Mouse (Mus musculus): ENCODE measurements around the gene Myh9.

The Myh9 gene

DNA sequence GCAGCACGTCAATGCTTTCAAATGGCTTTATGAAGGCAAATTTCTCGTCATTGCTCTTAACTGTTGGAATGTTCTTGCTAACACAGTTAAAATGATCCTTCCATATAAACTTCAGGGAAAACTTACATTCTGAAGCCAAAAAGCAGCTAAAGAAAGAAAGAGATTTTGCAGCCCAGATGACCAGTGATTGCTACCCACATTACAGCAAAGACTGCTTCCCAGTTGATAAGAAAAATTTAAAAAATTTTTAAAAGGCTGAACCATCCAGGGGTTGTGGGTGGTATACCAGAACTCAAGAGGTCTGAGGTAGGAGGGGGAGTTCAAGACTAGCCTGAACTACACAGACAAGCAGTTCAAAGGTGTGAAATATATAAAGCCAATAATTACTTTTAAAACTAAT lies 1.1 kb upstream of the Myh9 start:
- DNase-seq (ENCODE audit: low spot score in 2 of 2), result no peak

GRCm38 (mm10) chr15:77841361-77842046 lies 471 bp downstream of the Myh9 start:
- peak; percentile 70 to 77 for DNase-seq (ENCODE audit: low spot score in 2 of 2)

GRCm38 (mm10) chr15:77840450-77841360 lies 1.3 kb downstream of the Myh9 start:
- no peak for DNase-seq (ENCODE audit: low spot score in 2 of 2)

DNA sequence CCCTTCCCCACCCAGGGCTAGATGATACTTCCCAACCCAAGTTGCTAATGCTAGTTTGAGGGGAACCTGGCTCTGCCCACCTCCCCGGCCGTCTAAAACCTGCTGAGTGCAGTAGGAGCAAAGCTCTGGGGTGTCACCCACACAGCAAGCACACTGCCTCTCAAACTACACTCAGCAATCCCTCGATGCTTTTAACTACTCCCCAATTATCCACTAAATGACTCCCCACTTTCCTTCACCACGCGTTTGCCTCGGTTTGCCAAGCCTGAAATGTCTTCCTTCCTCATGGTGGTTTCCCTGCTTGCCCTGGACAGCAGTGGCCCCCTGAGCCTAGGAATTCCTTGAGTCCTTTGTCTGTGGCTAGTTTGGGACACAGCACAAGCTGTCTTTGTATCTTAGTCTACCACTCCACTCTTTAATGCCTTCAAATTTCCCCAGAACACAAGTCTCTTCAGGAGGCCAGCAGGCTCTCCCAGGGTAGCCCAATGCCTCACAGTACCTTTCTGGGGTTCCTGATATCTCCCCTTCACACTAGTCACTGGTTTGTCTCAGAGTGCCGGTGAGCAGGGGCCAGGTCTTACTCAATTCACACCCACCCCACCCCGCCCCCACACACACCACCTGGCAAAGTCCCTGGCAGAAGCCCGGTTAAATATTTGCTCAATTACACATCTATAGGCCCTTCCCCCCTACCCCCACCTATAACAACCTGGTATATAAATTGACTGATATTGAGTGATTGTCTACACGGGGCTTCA lies 2.3 kb downstream of the Myh9 start:
- DNase-seq (ENCODE audit: low spot score in 2 of 2), result no peak

DNA sequence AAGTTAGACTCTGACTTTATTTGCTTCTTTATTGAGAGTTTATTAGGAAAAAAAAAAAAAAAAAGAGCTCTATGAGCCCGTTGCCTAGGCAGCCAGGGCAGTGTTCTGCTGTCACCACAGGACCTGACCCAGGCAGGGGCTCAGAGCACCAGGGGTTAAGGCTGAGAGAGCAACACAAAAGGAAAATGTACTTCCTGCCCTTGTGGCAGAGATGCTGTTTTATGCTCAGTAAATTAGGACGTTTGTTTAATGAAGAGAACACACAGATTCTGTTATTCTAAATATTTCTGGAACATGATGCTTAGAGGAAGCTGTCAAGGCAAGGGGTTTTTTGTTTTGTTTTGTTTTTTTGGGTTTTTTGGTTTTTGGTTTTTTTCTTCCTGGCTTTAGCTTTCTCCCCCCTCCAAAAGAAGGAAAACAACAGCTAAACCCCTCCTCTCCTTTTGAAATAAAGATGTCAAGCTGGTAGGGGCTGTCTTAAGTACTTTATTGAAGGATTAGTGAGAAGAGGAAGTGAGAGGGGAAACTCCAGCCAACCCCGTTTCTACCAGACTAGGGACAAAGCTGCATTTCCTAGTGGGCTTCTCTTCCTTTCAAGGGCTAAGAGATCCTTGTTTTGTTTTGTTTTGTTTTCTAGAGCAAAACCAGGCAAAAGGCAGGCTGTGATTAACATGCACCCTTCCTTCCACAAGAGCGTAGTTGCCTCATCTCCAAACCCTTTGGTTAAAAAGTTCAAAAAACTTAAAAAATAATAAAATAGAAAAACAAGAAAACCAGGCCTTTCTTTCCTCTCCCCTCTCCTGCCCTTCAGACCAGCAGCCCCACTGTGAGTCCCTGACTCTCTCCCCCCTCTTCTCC lies 3.2 kb downstream of the Myh9 start:
- no peak for DNase-seq (ENCODE audit: low spot score in 2 of 2)

DNA sequence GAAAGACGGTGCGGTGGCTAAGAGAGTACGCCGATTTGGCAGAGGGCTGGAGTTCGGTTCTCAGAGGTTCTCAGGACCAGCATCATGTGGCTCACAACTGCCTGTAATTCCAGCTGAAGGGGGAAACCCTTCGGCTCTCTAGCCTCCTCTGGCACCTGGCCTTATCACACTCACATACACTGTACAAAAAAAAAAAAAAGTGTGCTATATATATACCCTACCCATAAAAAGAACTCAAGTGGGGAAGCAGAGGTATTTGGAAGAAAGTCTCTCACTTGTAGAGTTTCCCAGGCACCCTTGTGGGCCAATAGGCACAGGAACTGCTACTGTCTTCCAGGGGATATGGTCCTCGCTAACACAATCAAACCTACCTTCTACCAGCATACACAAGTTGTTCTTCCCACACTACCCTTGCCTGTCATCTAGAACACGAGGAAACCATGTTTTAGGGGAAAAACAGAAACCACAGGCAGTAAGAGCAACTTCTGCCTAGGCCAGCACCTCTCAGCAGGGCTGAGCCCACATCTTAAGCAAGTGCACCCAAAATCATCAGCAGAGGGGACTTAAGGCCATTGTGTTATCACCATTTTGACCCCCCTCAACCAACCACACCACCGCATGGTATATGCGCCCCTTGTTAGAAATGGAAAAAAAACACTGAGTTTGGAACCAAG lies 4.4 kb downstream of the Myh9 start:
- DNase-seq (ENCODE audit: low spot score in 2 of 2), result no peak

DNA sequence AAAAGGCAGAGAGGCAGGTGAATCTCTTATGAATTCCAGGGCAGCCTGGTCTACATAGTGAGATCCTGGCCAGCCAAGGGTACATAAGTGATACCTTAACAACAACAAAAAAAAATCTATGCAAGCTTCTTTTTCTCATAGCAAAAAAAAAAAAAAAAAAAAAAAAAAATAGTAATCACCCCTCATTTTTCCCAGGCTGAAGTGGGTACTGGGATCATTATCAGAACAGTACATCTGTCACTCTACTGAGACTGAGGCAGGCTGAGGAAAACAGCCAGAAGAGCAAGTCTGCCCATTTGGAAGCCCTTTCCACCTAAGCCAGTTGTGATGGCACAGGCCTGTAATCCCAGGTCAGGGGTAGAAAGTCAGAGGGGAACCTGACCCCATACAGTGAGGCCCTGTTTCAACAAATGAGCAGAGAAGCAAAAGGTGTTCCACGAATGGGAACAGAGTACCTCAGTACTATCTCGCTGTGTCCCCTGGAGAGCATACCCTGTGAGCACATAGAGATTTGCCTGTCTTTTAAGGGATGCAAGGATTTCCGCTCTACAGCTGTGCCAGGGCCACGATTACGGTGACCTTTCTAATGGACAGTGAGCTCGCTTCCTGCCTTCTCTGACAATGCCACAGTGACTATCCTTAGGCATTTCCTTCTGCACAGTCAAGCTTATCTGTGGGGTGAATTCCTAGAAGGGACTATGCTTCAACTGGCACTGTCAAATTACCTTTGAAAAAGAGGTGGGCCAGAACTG lies 5.1 kb downstream of the Myh9 start:
- no peak for DNase-seq (ENCODE audit: low spot score in 2 of 2)

DNA sequence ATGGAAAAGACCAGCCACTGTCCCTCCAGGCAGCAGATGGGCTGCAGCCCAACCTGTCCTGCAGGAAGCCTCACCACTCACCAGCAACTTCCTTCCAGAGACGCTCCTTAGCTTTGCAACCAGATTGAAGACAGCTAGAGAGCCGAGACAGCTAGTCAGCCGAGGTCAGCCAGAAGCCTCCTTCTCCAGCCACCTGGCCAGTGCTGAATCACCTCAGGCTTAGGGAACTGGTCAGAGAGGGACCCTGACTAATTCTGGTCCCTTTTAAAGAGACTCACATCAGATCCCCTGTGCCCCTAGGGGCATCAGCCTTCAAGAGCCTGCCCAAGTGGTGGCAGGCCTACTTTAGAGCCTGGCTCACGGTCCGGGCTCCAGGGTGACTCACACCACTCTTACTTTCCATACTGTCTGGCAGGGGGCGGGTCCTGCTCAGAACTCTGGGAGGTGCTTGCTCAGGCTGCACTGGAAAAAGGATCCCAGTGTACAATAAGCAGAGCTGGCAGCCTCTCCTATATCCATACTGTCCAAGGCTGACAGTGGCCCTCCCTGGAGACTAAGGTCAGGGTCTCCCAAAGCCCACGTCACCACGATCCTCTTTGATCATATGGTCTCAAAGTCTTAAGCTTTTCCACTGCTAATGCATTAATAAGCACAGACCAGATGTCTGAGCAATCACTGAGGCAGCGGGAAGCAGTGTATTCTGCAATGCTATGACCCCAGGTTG lies 5.9 kb downstream of the Myh9 start:
- DNase-seq (ENCODE audit: low spot score in 2 of 2), result no peak

GRCm38 (mm10) chr15:77834336-77835268 lies 7.4 kb downstream of the Myh9 start:
- no peak for DNase-seq (ENCODE audit: low spot score in 2 of 2)

GRCm38 (mm10) chr15:77833731-77834130 lies 8.2 kb downstream of the Myh9 start:
- DNase-seq (ENCODE audit: low spot score in 2 of 2), result no peak

GRCm38 (mm10) chr15:77833083-77833482 lies 8.9 kb downstream of the Myh9 start:
- DNase-seq (ENCODE audit: low spot score in 2 of 2), result no peak

DNA sequence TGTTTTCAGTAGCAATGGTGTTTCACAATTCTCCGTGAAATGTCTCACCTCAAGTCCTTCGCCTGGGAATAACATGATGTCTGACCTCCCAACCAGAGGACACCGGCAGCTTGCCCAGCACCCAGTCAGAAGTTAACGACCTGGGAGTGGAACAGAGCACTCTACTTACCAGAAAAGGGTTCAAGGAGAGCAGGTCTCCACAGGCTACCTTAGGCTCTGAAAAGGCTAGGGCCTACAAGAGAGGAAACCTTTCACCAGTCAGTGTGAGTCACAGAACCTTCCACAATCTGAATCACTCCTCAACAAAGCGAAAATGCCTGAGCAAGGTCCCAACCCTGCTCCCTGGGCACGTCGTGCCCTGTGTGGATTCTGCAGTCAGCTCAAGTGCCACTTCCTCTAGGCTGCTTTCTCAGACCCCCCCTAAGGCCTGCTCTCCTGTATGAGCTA lies 9.5 kb downstream of the Myh9 start:
- no peak for DNase-seq (ENCODE audit: low spot score in 2 of 2)

GRCm38 (mm10) chr15:77831754-77832457 lies 10.1 kb downstream of the Myh9 start:
- DNase-seq (ENCODE audit: low spot score in 2 of 2), result no peak

- no peak for DNase-seq (ENCODE audit: low spot score in 2 of 2)
These were observed 10.8 kb downstream of the Myh9 start for GRCm38 (mm10) chr15:77831138-77831579.

- no peak for DNase-seq (ENCODE audit: low spot score in 2 of 2)
These were observed 11.4 kb downstream of the Myh9 start for GRCm38 (mm10) chr15:77830481-77831137.

DNA sequence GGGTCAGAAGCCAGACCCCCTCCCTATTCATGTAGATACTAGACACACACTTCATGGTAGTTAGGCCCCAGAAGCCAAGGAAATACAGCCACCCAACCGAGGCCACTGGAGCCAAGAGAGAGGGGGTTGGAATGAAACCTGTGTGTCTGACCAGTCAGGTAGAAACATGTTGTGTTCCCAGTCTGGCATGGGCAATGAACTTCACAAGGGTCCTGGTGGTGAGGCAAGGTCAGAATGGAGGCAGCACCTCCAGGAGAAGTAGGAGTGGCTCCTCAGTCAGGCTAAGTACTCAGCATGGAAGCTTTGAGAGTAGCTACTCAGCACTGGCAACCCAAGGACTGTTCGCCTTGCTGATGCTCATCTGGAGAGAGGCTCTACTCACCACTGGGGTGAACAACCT lies 12.4 kb downstream of the Myh9 start:
- no peak for DNase-seq (ENCODE audit: low spot score in 2 of 2)

- DNase-seq (ENCODE audit: low spot score in 2 of 2), result no peak
These were observed 13.1 kb downstream of the Myh9 start for GRCm38 (mm10) chr15:77828910-77829309.

Measured in right cerebral cortex, postnatal 10 days (tissue).